Mouse (Mus musculus): ENCODE results near the gene Mrpl10. TPM values are rescaled to one million over a fixed set of nuclear protein-coding genes. Genes with fewer than 3 reads are reported as not detected.

Gene Mrpl10
- polyA plus RNA-seq, 1 experiment from 2014 or later, result 50.8 TPM

GRCm38 (mm10) chr11:97033781-97034180 lies 7.6 kb upstream of the Mrpl10 start:
- no peak overlapping the region for H3K4me3 ChIP-seq (ENCODE audit: low read depth, low read length)
- no peak overlapping the region for H3K4me2 ChIP-seq (replicated peaks; ENCODE audit: low read depth, low read length)
- no peak for TF ChIP-seq EP300 (IDR thresholded peaks at IDR 0.05)
- no peak for TF ChIP-seq CTCF (IDR thresholded peaks at IDR 0.05)
- peaks cover 6% of the 10 kb centered on the region; the same call in 1 of the 2 replicates for H3K4me1 ChIP-seq (ENCODE audit: insufficient read depth, low read depth, low read length)
- H3K36me3 ChIP-seq (ENCODE audit: insufficient read depth, low read length), result no peaks in the 10 kb centered on the region
- H3K27ac ChIP-seq (ENCODE audit: low read length), result no peak overlapping the region
- ATAC-seq, result no peak
- DNase-seq (ENCODE audit: low spot score), result no peak
- no peak overlapping the region for H3K9ac ChIP-seq (replicated peaks; ENCODE audit: low read depth)
- H3K9me3 ChIP-seq (ENCODE audit: low read length), result no peaks in the 10 kb centered on the region
- no peaks in the 10 kb centered on the region for H3K27me3 ChIP-seq (replicated peaks; ENCODE audit: insufficient read depth, low read length)
- 94% methylated on average over 4 of the region's 4 CpGs for WGBS

GRCm38 (mm10) chr11:97036141-97036540 lies 5.2 kb upstream of the Mrpl10 start:
- H3K9ac ChIP-seq (replicated peaks; ENCODE audit: low read depth), result no peak overlapping the region
- no peaks in the 10 kb centered on the region for H3K36me3 ChIP-seq (ENCODE audit: insufficient read depth, low read length)
- H3K4me2 ChIP-seq (replicated peaks; ENCODE audit: low read depth, low read length), result no peak overlapping the region
- H3K27me3 ChIP-seq (replicated peaks; ENCODE audit: insufficient read depth, low read length), result no peaks in the 10 kb centered on the region
- TF ChIP-seq CTCF (IDR thresholded peaks at IDR 0.05) (no peak), EP300 (IDR thresholded peaks at IDR 0.05) (no peak)
- no peak overlapping the region for H3K4me3 ChIP-seq (ENCODE audit: low read depth, low read length)
- H3K9me3 ChIP-seq (ENCODE audit: low read length), result no peaks in the 10 kb centered on the region
- DNase-seq (ENCODE audit: low spot score) (no peak), ATAC-seq (no peak)
- no peaks in the 10 kb centered on the region for H3K4me1 ChIP-seq (ENCODE audit: insufficient read depth, low read depth, low read length)
- no peak overlapping the region for H3K27ac ChIP-seq (ENCODE audit: low read length)
- 75% methylated on average over 5 of the region's 5 CpGs for WGBS

- H3K4me1 ChIP-seq (ENCODE audit: insufficient read depth, low read depth, low read length), result no peaks in the 10 kb centered on the region
- no peak for ATAC-seq
- H3K9me3 ChIP-seq (ENCODE audit: low read length), result no peaks in the 10 kb centered on the region
- DNase-seq (ENCODE audit: low spot score), result no peak
- H3K4me2 ChIP-seq (replicated peaks; ENCODE audit: low read depth, low read length), result no peak overlapping the region
- no peak overlapping the region for H3K27ac ChIP-seq (ENCODE audit: low read length)
- H3K9ac ChIP-seq (replicated peaks; ENCODE audit: low read depth), result no peak overlapping the region
- H3K27me3 ChIP-seq (replicated peaks; ENCODE audit: insufficient read depth, low read length), result no peaks in the 10 kb centered on the region
- WGBS, result 60% methylated on average over 7 of the region's 7 CpGs
- H3K4me3 ChIP-seq (ENCODE audit: low read depth, low read length), result no peak overlapping the region
- H3K36me3 ChIP-seq (ENCODE audit: insufficient read depth, low read length), result no peaks in the 10 kb centered on the region
- TF ChIP-seq CTCF (IDR thresholded peaks at IDR 0.05) (no peak), EP300 (IDR thresholded peaks at IDR 0.05) (no peak)
Measured at GRCm38 (mm10) chr11:97038881-97039280, 2.5 kb upstream of the Mrpl10 start.

GRCm38 (mm10) chr11:97040301-97041021 lies 899 bp upstream of the Mrpl10 start:
- TF ChIP-seq CTCF (IDR thresholded peaks at IDR 0.05), result no peak
- H3K4me3 ChIP-seq (ENCODE audit: low read depth, low read length), result peak overlapping the region; percentile 66
- no peaks in the 10 kb centered on the region for H3K4me1 ChIP-seq (ENCODE audit: insufficient read depth, low read depth, low read length)
- H3K27ac ChIP-seq (ENCODE audit: low read length), result no peak overlapping the region
- 38% methylated on average over 12 of the region's 12 CpGs for WGBS
- ATAC-seq, result no peak
- no peaks in the 10 kb centered on the region for H3K36me3 ChIP-seq (ENCODE audit: insufficient read depth, low read length)
- no peak for DNase-seq (ENCODE audit: low spot score)
- H3K9ac ChIP-seq (replicated peaks; ENCODE audit: low read depth), result no peak overlapping the region
- no peaks in the 10 kb centered on the region for H3K27me3 ChIP-seq (replicated peaks; ENCODE audit: insufficient read depth, low read length)
- H3K9me3 ChIP-seq (ENCODE audit: low read length), result no peaks in the 10 kb centered on the region
- peak overlapping the region; percentile 64 for H3K4me2 ChIP-seq (replicated peaks; ENCODE audit: low read depth, low read length)

- WGBS, result 94% methylated on average over 8 of the region's 8 CpGs
- no peaks in the 10 kb centered on the region for H3K4me1 ChIP-seq (ENCODE audit: insufficient read depth, low read depth, low read length)
- H3K9ac ChIP-seq (replicated peaks; ENCODE audit: low read depth), result no peak overlapping the region
- no peak overlapping the region for H3K4me3 ChIP-seq (ENCODE audit: low read depth, low read length)
- TF ChIP-seq CTCF (IDR thresholded peaks at IDR 0.05), result no peak
- no peak for TF ChIP-seq EP300 (IDR thresholded peaks at IDR 0.05)
- ATAC-seq (no peak), DNase-seq (ENCODE audit: low spot score) (no peak)
- H3K27me3 ChIP-seq (replicated peaks; ENCODE audit: insufficient read depth, low read length), result no peaks in the 10 kb centered on the region
- no peak overlapping the region for H3K27ac ChIP-seq (ENCODE audit: low read length)
- H3K9me3 ChIP-seq (ENCODE audit: low read length), result no peaks in the 10 kb centered on the region
- H3K4me2 ChIP-seq (replicated peaks; ENCODE audit: low read depth, low read length), result no peak overlapping the region
- no peaks in the 10 kb centered on the region for H3K36me3 ChIP-seq (ENCODE audit: insufficient read depth, low read length)
Measured at GRCm38 (mm10) chr11:97044902-97045301, 3.5 kb downstream of the Mrpl10 start.

GRCm38 (mm10) chr11:97045861-97046260 lies 4.5 kb downstream of the Mrpl10 start:
- DNase-seq (ENCODE audit: low spot score) (no peak), ATAC-seq (no peak)
- Histone ChIP-seq H3K27me3 (replicated peaks; ENCODE audit: insufficient read depth, low read length) (no peaks in the 10 kb centered on the region), H3K9ac (replicated peaks; ENCODE audit: low read depth) (no peak overlapping the region), H3K9me3 (ENCODE audit: low read length) (no peaks in the 10 kb centered on the region), H3K4me3 (ENCODE audit: low read depth, low read length) (no peak overlapping the region), H3K4me1 (ENCODE audit: insufficient read depth, low read depth, low read length) (no peaks in the 10 kb centered on the region), H3K36me3 (ENCODE audit: insufficient read depth, low read length) (no peaks in the 10 kb centered on the region), H3K27ac (ENCODE audit: low read length) (no peak overlapping the region), H3K4me2 (replicated peaks; ENCODE audit: low read depth, low read length) (no peak overlapping the region)
- no peak for TF ChIP-seq EP300 (IDR thresholded peaks at IDR 0.05)
- peak; percentile 49 for TF ChIP-seq CTCF (IDR thresholded peaks at IDR 0.05)
- WGBS, result 84% methylated on average over 7 of the region's 7 CpGs

Measured in lung, postnatal 0 days (tissue).